Comparison of ENCODE assay signal across 8 mouse cellular contexts in the genomic region with DNA sequence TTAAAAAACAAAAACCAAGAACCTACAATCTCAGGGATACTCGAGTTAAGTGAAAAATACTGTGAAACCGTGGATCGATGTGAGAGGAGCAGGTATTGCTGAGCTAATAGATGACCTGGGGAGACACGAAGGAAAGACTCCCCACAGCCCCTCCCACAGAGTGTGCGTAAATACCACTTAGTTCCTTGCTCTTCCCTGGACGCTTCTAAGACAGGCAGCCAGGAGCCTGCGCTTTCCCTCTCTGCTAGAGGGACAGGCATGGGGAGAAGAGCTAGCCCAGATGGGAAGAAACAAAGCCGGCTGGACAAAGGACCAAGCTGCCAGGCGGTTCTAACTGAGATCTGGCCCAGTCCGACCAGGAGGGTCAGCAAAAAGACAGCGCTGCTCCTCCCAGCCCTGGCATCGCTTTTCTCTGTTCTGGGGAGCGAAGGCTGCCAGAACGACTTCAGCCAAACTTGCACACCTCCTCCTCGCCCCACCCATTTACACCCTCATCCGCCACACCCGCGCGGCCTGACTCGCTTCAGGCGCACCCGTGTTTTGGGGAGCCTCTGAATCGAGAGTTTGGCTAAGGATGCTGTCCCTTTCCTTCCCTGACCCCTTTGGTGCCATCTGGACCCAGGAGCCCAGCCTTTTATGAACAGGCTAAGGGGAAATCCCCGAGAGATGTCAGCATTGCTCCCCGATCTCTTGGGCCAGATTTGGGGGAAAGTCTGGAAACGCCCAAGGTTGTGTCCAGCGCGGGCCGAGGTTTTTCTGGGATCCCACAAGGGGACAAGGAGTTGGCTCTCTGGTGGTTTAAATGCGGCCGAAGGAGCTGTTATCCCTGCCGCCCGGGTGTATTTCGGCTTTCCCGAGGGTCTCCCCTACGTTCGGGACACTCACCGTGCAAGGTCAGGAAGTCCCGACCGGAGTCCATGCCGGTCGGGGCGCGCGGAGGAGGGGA. TPM values are rescaled to one million over a fixed set of nuclear protein-coding genes. Genes with fewer than 3 reads are reported as not detected.
A peak's percentile ranks its signal among the peaks of the same experiment; 100 is the strongest.
DNase-seq lines count a peak whose midpoint lies in the region; ATAC-seq and TF ChIP-seq lines count a peak whose summit lies in the region.

No protein-coding gene starts in this region.

- TF ChIP-seq EP300 in ES-Bruce4 (IDR thresholded peaks at IDR 0.05; ENCODE audit: insufficient read depth, low read depth, low read length), result no peak

- no peak overlapping the region for H3K27ac ChIP-seq in ES-Bruce4 (ENCODE audit: insufficient read depth, low read length)
- peak overlapping the region; percentile 85 for H3K27ac ChIP-seq in embryonic facial prominence, embryonic 15.5 days (replicated peaks)
- no peak overlapping the region for H3K27ac ChIP-seq in liver, embryonic 11.5 days (ENCODE audit: low read depth, low read length)
- no peak overlapping the region for H3K27ac ChIP-seq in neural tube, embryonic 12.5 days

- DNase-seq in frontal cortex, postnatal 10 days (ENCODE audit: low spot score in 2 of 2), result no peak
- DNase-seq in heart, postnatal 14 days, result peak; percentile 54 to 55
- no peak for DNase-seq in liver, embryonic 11.5 days (ENCODE audit: low spot score)
- DNase-seq in layer of hippocampus, adult 9-10 months (ENCODE audit: low spot score), result no peak

- no peaks in the 10 kb centered on the region for H3K36me3 ChIP-seq in ES-Bruce4 (ENCODE audit: control insufficient read depth, insufficient read depth, low read length, poor library complexity, severe bottlenecking)
- no peaks in the 10 kb centered on the region for H3K36me3 ChIP-seq in embryonic facial prominence, embryonic 15.5 days
- H3K36me3 ChIP-seq in liver, embryonic 11.5 days (ENCODE audit: control insufficient read depth, insufficient read depth, low read length), result no peaks in the 10 kb centered on the region
- no peaks in the 10 kb centered on the region for H3K36me3 ChIP-seq in neural tube, embryonic 12.5 days

- 2% methylated on average over 45 of the region's 45 CpGs for WGBS in embryonic facial prominence, embryonic 15.5 days
- WGBS in liver, embryonic 11.5 days, result 4% methylated on average over 45 of the region's 45 CpGs
- 3% methylated on average over 45 of the region's 45 CpGs for WGBS in neural tube, embryonic 12.5 days

- H3K4me3 ChIP-seq in ES-Bruce4 (ENCODE audit: low read depth, low read length), result peak overlapping the region; percentile 64
- peak overlapping the region; percentile 66 for H3K4me3 ChIP-seq in embryonic facial prominence, embryonic 15.5 days (replicated peaks)
- peak overlapping the region; percentile 39 for H3K4me3 ChIP-seq in liver, embryonic 11.5 days (ENCODE audit: low read depth, low read length)
- H3K4me3 ChIP-seq in neural tube, embryonic 12.5 days, result peak overlapping the region; percentile 43

- intact Hi-C loops in heart, postnatal 14 days (cut with DNase I), result no loop called here

- H3K27me3 ChIP-seq in ES-Bruce4 (ENCODE audit: control insufficient read depth, insufficient read depth, low read length, poor library complexity, severe bottlenecking), result no peaks in the 10 kb centered on the region
- peaks cover 8% of the 10 kb centered on the region; the same call in 1 of the 2 replicates for H3K27me3 ChIP-seq in embryonic facial prominence, embryonic 15.5 days
- peaks cover 52% of the 10 kb centered on the region for H3K27me3 ChIP-seq in liver, embryonic 11.5 days (replicated peaks; ENCODE audit: control insufficient read depth, insufficient read depth, low read length)
- H3K27me3 ChIP-seq in neural tube, embryonic 12.5 days (replicated peaks), result peaks cover 20% of the 10 kb centered on the region

- no peak for TF ChIP-seq CTCF in ES-Bruce4 (IDR thresholded peaks at IDR 0.05; ENCODE audit: low read depth, low read length)

- TF ChIP-seq POLR2A in ES-Bruce4 (IDR thresholded peaks at IDR 0.05; ENCODE audit: insufficient read depth, low read length), result no peak

- ATAC-seq in frontal cortex, adult (ENCODE audit: low TSS enrichment), result peak; percentile 30; the same call in 1 of the 2 replicates
- no peak for ATAC-seq in embryonic facial prominence, embryonic 15.5 days (ENCODE audit: insufficient number of reproducible peaks, low FRiP score, low TSS enrichment, low read depth)
- no peak for ATAC-seq in liver, embryonic 11.5 days (replicated peaks; ENCODE audit: low FRiP score)
- ATAC-seq in neural tube, embryonic 12.5 days (ENCODE audit: low FRiP score, low read depth), result no peak

- H3K9me3 ChIP-seq in ES-Bruce4 (replicated peaks; ENCODE audit: control insufficient read depth, insufficient read depth, low read length, poor library complexity, severe bottlenecking), result no peaks in the 10 kb centered on the region
- no peaks in the 10 kb centered on the region for H3K9me3 ChIP-seq in embryonic facial prominence, embryonic 15.5 days (replicated peaks)
- H3K9me3 ChIP-seq in liver, embryonic 11.5 days (ENCODE audit: control insufficient read depth, low read length), result no peaks in the 10 kb centered on the region
- H3K9me3 ChIP-seq in neural tube, embryonic 12.5 days, result no peaks in the 10 kb centered on the region

- H3K9ac ChIP-seq in ES-Bruce4 (ENCODE audit: low read depth, poor library complexity, severe bottlenecking), result peak overlapping the region; percentile 40
- peak overlapping the region; percentile 55 for H3K9ac ChIP-seq in embryonic facial prominence, embryonic 15.5 days
- H3K9ac ChIP-seq in liver, embryonic 11.5 days (ENCODE audit: low read depth, low read length), result no peak overlapping the region; the same call in 1 of the 2 replicates
- peak overlapping the region; percentile 49 for H3K9ac ChIP-seq in neural tube, embryonic 12.5 days

- H3K4me2 ChIP-seq in embryonic facial prominence, embryonic 15.5 days (replicated peaks), result peak overlapping the region; percentile 89
- H3K4me2 ChIP-seq in liver, embryonic 11.5 days, result peak overlapping the region; percentile 60
- H3K4me2 ChIP-seq in neural tube, embryonic 12.5 days (replicated peaks), result peak overlapping the region; percentile 63

- peaks cover 16% of the 10 kb centered on the region for H3K4me1 ChIP-seq in ES-Bruce4 (ENCODE audit: control insufficient read depth, insufficient read depth, low read length)
- H3K4me1 ChIP-seq in embryonic facial prominence, embryonic 15.5 days, result peaks cover 51% of the 10 kb centered on the region
- H3K4me1 ChIP-seq in liver, embryonic 11.5 days (replicated peaks; ENCODE audit: control insufficient read depth, insufficient read depth, low read length), result peaks cover 3% of the 10 kb centered on the region
- peaks cover 36% of the 10 kb centered on the region for H3K4me1 ChIP-seq in neural tube, embryonic 12.5 days

RNA-seq across cellular contexts. Expression of a gene that starts 0.6 kb away (rescaled TPM):
- polyA plus RNA-seq in ES-Bruce4 (2011; ENCODE audit: insufficient read depth, insufficient read length, low read depth, missing spikeins), result 22.0 and 23.2 TPM in 2 replicates
- polyA plus RNA-seq in embryonic facial prominence, embryonic 15.5 days (2015; fragmentation: Nextera tagmentation; extraction: Ambion mirVana), result 48.7 and 49.1 TPM in 2 replicates
- 10 to 100 TPM; 14.2 to 18.6 TPM for total RNA-seq in heart, postnatal 14 days (2021)
- 4.9 and 5.5 TPM in 2 replicates for polyA plus RNA-seq in liver, embryonic 11.5 days (2014; fragmentation: Nextera tagmentation; extraction: Ambion mirVana)
- polyA plus RNA-seq in neural tube, embryonic 12.5 days (2016; fragmentation: Nextera tagmentation; extraction: Ambion mirVana), result 29.7 and 31.9 TPM in 2 replicates

RNA-seq across cellular contexts. Expression of a gene that starts 9.5 kb away (rescaled TPM):
- polyA plus RNA-seq in ES-Bruce4 (2011; ENCODE audit: insufficient read depth, insufficient read length, low read depth, missing spikeins), result 2.4 and 2.5 TPM in 2 replicates
- polyA plus RNA-seq in embryonic facial prominence, embryonic 15.5 days (2015; fragmentation: Nextera tagmentation; extraction: Ambion mirVana), result 1.4 and 3.5 TPM in 2 replicates
- under 1 TPM; 0.34 to 0.65 TPM for total RNA-seq in heart, postnatal 14 days (2021)
- polyA plus RNA-seq in liver, embryonic 11.5 days (2014; fragmentation: Nextera tagmentation; extraction: Ambion mirVana), result 0.14 and 0.34 TPM in 2 replicates
- 0.79 and 1.8 TPM in 2 replicates for polyA plus RNA-seq in neural tube, embryonic 12.5 days (2016; fragmentation: Nextera tagmentation; extraction: Ambion mirVana)

RNA-seq across cellular contexts. Expression of a gene that starts 40.2 kb away (rescaled TPM):
- polyA plus RNA-seq in ES-Bruce4 (2011; ENCODE audit: insufficient read depth, insufficient read length, low read depth, missing spikeins), result 37.0 and 40.0 TPM in 2 replicates
- 17.1 and 19.0 TPM in 2 replicates for polyA plus RNA-seq in embryonic facial prominence, embryonic 15.5 days (2015; fragmentation: Nextera tagmentation; extraction: Ambion mirVana)
- 1 to 10 TPM in 1 of 2 experiments, under 1 TPM in 1; 0.74 to 1.4 TPM for total RNA-seq in heart, postnatal 14 days (2021)
- 20.0 and 22.7 TPM in 2 replicates for polyA plus RNA-seq in liver, embryonic 11.5 days (2014; fragmentation: Nextera tagmentation; extraction: Ambion mirVana)
- polyA plus RNA-seq in neural tube, embryonic 12.5 days (2016; fragmentation: Nextera tagmentation; extraction: Ambion mirVana), result 9.8 and 13.0 TPM in 2 replicates

Comparison
In these comparisons a context has a peak if more than half of its experiments do, and no peak if none do; other contexts are left out.
1. DNase-seq: peak in heart, postnatal 14 days (2 of 2); none in frontal cortex, postnatal 10 days (0 of 2), liver, embryonic 11.5 days (single experiment) and layer of hippocampus, adult 9-10 months (single experiment).
2. Peak in every context shown above with its lines, with median percentiles within 50 percentile points of each other: H3K4me3 ChIP-seq and H3K4me2 ChIP-seq.